Mouse (Mus musculus) embryo, embryonic 9.5 days (tissue): ENCODE measurements around the gene Notch2.

Experiments used
- DNase-seq: peaks from one replicate; pipeline ENCODE4 v3.0.0-alpha.2; 2017; ENCODE audit errors: extremely low spot score

Gene Notch2

DNA sequence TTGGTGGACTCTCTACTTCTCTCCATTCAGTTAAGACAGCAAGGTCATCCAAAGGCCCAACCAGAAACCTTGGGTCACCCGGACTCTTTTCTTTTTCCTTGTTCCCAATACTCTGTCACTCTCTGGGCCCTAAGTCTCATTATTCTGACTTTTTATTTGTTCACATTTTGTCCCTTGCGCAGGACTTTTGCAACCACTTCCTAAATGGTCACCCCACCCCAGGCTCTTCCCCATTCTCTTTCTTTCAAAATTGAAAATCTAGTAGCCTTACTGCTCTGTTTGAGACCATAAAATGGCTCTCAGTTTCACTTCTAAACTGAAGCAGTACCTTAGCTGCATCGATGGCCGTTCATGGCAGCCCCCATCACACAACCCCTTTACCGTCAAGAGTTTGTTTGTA, 18.5 kb upstream of the Notch2 start:
- DNase-seq, result no peak

DNA sequence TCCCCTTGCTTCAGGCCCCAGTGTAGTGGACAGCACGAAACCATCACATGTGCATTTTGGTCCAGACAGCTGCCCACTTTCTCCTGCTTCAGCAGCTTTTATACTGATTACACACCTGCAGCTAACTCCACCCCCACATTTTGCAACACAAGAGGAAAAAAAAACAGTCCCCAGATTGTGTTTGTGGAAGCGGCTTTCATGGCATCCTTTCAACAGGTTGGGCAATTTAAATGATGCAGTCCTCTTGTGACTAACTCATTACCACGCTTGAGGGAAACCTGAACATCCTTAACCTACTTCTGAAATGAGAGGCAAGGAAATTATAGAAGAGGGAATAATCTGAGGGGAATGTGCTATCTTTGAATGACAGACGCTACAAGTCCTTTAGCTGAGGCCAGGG, 15.0 kb upstream of the Notch2 start:
- DNase-seq, result no peak

GRCm38 (mm10) chr3:98003558-98003957, 9.8 kb upstream of the Notch2 start:
- no peak for DNase-seq

DNA sequence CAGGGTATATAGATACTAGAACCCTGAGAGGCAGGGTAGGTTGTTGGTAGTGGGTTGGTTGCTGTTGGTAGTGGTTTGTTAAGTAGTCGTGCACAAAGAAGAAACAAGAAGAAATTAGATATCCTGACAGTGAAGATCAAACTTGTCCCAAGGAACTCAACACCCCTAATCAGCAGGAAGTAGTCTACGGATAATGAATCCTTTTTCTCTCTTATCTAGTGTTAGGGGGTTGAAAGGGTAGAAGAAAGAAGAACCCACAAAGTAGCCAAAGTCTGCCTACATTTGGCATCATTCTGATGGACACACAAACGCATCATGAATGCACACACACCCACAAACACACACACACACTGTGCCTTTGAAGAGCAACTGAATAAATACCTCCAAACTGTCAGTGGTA, 9.1 kb upstream of the Notch2 start:
- no peak for DNase-seq

DNA sequence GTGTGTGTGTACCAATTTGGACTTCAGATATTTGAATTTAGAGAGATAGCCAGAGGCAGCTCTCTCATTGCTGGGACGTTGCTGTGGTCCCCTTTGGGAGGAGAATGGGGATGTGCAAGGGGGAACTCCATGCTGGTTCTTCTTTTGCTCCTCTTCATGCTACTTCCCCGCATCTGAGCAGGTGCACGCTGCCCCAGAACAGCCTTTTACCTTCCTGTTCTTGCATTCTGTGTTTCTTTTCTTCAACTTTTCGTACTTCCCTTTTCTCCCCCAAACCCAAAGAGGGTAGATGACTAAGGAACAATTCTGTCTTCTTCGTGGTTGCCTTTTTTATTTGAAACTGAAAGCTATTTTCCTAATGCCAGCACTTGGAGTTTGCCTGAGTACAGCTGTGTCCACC, 8.0 kb upstream of the Notch2 start:
- DNase-seq, result no peak

DNA sequence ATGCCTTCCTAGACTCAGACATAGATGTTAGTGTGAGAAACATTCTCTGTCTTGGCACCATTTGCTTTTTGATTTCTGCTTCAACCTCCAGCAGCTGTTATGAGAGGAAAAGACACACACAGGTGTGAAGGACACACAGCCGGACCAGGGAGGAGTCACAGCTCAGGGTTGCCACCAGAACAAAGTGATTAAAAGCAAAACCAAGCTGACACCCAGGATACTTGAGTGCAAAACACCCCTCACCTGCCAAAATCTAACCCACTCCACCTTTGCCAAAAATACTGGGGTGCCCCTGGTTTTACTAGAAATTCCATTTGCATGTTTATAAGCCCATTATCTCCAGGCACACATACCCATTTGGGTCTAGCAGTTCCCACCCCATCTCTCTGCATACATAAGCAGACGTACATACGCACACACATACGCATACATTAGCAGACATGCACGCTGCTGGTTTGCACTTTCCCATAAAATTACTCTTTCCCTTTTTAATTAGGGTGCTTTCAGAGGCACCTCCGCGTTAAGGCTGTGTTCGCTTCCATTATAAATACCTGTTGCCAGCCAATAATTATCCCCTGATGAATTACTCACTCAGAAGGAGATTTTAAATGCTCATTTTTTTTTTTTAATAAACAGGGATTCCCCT, 7.2 kb upstream of the Notch2 start:
- DNase-seq, result no peak

GRCm38 (mm10) chr3:98006973-98007372, 6.4 kb upstream of the Notch2 start:
- no peak for DNase-seq

- no peak for DNase-seq
These were observed 5.2 kb upstream of the Notch2 start for GRCm38 (mm10) chr3:98008143-98008542.

DNA sequence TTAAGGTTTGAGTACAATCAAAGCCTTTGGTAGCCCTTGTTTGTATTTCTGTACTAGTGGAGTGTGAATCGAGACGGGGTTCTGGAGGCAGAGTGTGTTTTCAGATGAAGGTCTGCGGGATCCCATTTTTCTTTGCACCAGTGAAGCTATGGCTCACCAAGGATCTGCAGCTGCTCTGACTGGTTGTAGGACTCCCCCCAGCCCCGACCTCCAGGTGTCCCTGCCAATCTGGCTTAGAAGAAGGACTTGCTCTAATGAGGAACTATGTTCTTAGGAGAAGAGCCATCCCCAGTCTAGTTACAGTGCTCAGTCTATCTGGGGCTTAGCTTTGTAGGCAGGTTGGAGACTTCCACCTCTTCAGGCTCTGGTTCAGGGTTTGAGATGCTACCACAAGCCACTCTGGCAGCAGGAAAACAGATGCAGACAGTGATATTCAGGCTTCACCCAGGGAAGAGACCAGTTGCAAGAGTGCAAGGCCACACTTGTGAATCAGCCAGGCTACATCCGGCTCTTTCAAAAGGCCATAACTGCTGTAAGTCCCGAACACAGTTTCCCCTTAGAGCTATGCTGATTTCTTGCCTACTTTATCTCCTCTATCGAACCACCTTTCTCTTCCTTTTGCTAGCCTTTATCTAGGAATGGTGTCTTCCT, 4.0 kb upstream of the Notch2 start:
- no peak for DNase-seq

GRCm38 (mm10) chr3:98013086-98013400, 284 bp upstream of the Notch2 start:
- DNase-seq, result no peak

DNA sequence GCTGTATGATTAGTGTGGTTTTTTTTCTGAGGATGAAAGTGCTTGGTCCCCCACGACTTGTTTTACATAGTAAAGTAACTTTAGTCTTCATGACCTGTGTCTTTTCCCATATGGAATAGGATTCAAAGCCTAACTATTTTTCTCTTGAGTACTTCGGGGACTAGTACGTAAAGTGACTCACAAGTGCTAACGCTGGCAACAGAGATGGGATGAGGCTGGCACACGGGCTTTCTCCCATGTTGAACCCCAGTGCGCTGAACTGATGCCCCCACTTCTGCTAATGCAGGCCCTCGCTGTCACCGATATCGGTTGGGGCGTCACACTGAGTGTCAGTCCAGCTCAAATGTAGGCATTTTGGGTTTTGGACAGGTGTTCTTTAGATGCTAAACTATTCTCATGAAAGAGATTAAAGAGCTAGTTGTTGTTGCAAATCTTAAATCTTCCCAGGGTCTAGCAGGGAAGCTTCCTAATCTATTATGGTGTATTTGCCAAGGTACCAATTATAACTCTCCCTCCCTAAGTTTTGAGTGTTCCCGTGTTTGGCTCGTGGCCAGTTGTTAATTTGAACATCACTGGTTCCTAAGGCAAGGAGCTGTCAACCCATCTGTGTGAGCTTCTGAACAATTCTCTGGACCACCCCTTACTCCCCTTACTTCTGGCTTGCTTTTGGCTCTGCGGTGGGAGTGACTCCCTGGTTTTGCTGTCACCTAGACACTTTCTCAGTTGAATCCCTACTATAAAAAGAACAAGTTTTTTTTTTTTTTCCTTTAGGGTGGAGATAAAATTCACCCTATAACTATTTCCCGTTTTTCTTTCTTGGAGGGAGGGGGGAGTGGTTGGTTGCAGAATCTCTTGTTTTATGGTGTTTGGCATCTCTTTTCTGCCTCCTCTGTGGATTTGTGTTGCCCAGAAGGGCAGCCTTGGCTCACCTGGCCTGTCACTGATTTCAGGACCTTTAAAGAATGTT, 2.2 kb downstream of the Notch2 start:
- DNase-seq, result no peak

DNA sequence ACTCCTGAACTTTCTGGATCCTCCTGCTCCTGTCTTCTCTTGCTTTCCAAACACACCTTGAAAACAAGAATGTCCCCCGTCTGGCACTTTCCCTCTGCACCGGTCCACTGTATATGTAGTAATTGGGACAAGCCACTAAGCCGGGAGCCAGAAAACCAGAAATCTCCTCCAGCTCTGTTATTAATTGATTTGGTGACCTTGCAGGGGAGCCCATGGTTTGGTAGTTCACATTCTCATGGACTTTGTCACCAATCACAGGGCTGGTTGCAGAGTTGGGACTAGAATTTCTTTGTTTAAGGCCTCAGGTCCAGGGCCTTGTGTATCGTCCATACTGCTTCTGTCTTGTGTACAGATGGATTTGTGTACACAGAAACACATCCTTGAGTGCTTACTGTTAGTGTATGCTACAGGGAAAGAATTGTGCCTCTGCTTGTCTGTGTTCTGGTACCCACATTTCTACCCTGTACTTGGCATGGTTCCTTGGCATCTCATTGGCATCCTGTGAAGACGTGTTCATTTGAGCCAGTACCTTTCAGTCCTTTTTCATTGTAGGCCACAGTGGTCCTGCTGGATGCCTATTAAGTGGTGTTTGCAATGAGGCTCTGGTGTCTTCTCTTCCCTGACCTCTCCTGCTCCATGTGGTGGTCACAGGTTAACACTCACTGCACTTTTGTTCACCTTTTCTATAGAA, 3.7 kb downstream of the Notch2 start:
- no peak for DNase-seq

DNA sequence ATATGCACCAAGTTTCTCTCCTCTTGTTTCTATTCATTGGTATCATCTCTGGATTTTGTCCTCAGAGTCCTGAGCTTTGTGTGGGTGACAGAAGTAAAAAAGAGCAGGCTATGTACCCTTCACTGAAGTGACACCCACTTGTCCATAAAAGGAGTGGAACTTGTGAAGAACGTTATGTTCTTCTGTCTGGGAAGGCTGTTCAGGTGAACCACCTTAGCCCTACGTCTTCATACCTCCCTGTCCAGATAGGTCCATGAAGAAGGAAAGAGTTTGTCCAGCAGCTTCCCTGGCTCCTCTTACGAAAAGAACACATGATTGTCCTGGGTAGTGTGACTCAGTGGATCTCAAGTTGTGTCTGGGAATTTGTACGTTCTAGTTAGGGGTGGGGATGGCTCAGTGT, 4.9 kb downstream of the Notch2 start:
- no peak for DNase-seq

- DNase-seq, result no peak
These were observed 7.3 kb downstream of the Notch2 start for GRCm38 (mm10) chr3:98020431-98021229.

GRCm38 (mm10) chr3:98024288-98024848, 11.0 kb downstream of the Notch2 start:
- DNase-seq, result peak; percentile 66

DNA sequence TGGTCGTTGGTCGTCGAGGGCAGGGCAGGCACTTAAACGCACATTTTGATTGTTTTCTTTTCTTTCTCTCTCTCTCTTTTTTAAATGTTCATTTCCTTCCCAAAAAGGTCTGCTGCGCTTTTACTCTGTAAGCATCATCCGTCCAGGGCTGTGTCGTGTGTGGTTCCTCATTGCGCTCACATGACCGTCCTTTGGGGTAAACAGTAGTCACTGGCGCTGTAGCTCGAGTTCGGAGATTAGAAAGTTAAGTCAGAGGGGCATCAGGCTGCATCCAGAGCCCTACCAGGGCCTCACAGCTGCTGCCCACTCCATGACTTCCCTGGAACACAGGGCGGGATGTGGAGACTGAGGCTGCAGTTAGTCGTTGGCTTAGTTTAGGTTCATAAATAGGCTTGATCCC, 12.2 kb downstream of the Notch2 start:
- no peak for DNase-seq

DNA sequence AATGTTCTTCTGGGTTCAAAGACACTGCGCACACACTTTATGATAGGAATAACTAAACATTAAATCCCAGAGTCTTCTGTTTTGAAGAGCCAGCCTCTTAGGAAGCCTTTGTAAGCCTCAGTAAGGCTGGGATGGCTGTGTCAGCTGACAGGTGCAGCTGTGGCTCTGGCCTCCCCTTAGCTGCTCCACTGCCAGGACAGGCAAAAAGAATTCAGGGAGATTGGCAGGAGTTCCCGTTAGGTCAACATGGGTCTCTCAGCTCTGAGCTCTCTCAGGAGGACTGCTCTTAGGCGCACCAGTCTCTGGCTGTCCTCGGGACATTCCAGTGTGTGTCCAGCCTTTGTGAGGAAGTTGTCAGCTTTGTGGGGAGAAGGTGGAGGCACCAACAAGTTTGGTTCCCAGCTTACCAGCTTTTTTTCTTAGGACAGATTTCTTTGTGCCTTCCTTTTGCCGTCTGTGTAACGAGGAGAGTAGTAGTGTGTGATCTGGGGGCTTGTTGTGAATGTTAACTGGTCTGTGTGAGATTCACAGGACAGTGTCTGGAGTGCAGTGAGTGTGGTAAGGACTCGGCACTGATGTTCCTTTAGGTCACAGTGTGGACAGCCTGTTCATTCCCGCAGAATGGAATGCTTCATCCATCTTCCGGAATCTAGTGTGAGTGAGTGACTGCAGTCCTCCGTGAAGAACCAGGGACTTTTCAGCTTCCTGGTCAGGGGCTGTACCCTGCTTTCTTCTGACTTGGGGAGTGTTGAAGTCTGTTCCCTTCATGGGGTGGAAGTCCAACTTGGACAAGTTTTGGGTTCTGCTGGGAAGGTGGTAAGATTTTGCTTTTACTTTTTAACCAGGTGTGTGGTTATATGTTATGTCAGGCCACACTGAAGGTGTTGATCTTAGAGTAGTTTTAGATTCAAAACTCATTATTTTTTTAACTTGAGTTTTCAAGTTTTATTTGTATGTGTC, 12.9 kb downstream of the Notch2 start:
- DNase-seq, result peak; percentile 44

DNA sequence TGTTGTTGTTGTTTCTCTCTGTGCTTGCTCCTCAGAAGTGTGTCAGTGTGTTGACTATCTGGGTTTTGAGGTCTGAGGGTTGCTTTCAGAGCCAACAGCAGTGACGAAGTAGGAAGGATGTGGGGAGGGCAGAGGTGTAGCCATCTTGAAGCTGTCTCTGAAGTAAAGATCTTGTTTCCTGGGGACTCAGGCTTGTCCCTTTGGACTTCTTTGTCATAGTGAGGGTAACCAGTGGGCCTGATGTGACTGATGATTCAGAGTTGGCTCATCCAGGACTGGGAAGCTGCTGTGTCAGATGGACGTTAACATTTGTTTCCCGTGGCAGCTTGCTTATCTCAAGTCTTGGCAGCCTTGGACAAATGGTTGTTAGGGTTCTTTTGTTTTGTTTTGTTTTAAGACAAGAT, 14.0 kb downstream of the Notch2 start:
- DNase-seq, result no peak

GRCm38 (mm10) chr3:98028072-98028471, 14.7 kb downstream of the Notch2 start:
- DNase-seq, result no peak

- DNase-seq, result no peak
These were observed 15.6 kb downstream of the Notch2 start for GRCm38 (mm10) chr3:98028936-98029335.
